Mouse (Mus musculus): ENCODE measurements around the gene Vac14.

Vac14 gene

DNA sequence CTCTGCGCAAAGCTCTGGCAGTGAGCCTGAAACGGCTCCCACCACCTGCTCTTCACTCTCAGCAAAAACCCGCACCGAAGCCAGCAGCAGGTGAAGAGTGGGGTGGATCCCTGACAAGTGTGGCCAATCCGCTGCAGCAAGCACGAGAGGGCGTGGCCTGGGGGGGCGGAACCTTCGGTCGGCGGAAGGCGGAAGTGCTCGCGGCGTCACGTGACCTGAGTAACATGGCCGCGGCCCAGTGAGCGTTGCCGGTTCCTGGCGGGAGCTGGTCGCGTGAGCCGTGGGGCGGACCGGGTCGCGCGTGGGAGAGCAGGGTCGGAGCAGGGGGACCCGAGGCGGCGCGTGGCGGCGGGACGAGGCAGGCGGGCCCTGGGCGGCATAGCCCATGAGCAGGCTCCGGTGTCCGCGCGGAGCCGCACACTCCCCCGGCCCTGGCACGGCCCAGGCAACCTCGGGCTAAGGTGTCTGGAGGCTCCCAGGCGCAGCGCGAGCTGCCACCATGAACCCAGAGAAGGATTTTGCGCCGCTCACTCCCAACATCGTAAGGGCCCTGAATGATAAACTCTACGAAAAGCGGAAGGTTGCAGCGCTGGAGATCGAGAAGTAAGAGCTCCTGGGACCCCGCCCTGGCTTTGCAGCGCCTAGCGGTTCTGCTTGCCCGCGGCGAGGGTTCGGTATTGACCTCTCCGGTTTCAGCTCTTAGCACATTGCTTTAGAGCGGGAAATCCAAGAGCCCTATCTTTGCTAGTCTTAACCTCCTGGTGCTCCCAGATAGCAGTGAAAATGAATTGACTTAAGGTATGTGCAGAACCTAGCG, at the start of gene Vac14:
Vac14 (plus strand) TSS at position 195 of the 817 bp plus-strand sequence.
- peak; percentile 99 for DNase-seq

DNA sequence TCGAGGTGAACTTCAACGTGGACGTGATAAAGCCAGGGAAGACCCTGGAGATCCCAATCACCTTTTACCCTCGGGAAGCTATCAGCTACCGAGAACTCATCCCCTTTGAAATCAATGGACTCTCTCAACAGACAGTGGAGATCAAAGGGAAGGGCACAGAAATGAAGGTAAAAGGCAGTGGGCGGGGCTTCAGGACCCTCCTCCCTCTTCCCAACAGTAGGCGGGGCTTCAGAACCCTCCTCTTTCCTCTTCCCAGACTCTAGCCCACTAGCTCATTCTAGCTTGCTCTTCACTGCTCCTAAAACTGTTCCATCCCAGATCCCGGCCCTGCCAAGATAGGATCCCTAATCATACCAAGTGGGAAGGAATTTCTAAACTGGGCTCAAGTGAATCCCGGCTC, 25.7 kb upstream of the Vac14 start:
- no peak for DNase-seq

GRCm38 (mm10) chr8:110594164-110594563, 24.2 kb upstream of the Vac14 start:
- no peak for DNase-seq

GRCm38 (mm10) chr8:110604556-110604955, 13.8 kb upstream of the Vac14 start:
- DNase-seq = peak; percentile 24

DNA sequence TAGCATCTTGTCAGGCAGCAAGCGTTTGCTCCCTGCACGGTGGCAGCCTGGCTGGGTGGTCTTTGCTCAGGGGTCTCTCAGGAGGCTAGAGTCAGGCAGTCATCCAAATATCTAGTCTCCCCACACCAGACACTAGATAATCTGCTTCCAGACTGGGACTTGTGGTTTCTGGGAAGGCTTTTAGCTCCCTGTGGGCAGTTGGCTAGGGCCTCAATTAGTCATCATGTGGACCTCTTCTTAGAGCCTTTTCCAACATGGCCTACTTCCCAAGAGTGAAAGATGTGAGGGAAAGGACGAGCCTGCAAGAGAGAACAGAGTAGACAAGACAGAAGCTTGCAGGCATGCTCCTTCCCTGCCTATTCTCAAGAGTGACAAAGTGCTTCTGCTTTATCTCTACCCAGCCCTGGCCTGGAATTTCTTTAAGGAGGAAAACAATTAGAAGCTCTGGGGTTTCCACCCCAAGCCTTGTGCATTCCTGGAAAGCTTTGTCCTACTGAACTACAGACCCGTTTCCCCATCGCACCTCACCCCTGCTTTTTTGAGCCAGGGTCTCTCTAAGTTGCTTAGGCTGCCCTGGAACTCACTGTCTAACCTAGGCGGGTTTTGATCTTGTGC, 12.9 kb upstream of the Vac14 start:
- no peak for DNase-seq

GRCm38 (mm10) chr8:110615730-110616129, 2.7 kb upstream of the Vac14 start:
- no peak for DNase-seq

DNA sequence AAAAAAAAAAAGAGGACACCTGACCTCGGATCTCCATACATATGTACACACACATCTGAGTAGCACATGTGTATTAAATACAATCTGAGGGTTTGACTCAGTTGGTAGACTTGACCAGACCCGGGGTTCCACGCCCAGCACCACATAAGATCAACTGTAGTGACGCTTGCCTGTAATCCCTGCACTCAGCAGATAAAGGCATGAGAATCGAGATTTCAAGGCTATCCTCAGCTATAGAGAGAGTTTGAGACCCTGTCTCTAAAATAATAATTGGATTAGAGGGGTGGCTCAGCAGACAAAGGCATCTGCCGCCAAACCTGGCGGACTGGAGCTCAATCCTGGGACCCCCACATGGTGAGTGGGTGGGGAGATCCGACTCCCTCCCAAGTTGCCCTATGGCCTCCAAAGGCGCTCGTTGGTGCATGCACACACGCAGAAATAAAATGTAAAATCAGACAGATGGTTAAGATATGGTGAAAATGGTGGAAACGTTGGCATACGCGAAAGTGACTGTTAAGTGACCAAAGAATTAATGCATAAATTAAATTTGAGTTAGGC, 505 bp upstream of the Vac14 start:
- no peak for DNase-seq

DNA sequence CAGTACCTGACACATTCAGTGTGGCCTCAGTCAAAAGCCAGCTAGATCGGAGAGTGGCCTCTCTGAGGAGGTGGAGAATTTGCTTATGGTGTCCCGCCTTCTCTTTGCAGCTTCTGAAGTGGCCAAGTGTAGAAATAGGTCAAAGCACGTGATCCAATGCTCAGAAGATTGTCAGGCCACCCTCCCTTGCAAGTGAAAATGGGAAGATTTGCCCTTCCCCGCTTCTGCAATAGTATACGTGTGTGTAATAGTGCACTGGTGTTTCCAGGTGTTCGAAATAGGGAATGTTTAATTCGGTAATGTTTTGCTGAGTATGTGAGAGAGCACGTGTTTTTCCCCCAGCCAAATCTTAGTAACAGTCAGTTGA, 806 bp downstream of the Vac14 start:
- DNase-seq = no peak

GRCm38 (mm10) chr8:110619919-110620318, 1.5 kb downstream of the Vac14 start:
- DNase-seq = no peak

DNA sequence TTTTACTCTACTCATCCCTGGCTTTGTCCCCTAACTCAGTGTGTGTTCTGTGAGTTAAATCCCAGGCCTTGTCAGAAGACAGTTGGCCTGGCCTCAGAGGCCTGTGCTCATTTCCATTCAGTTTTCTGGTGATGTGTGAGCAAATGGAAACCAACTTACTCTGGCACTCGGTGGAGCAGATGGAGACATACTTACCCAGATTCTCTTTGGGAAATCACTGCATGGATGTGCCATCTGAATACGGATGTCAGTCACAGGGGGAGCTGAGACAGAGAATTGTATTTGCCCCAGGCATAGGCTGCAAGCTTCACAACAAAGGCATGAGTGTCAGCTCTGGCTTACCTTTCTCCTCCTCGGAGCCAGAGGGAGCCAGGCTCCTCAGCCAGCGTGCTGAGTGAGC, 8.0 kb downstream of the Vac14 start:
- DNase-seq = no peak

GRCm38 (mm10) chr8:110629245-110630063, 11.1 kb downstream of the Vac14 start:
- DNase-seq = peak; percentile 61

GRCm38 (mm10) chr8:110630079-110630478, 11.7 kb downstream of the Vac14 start:
- no peak for DNase-seq

DNA sequence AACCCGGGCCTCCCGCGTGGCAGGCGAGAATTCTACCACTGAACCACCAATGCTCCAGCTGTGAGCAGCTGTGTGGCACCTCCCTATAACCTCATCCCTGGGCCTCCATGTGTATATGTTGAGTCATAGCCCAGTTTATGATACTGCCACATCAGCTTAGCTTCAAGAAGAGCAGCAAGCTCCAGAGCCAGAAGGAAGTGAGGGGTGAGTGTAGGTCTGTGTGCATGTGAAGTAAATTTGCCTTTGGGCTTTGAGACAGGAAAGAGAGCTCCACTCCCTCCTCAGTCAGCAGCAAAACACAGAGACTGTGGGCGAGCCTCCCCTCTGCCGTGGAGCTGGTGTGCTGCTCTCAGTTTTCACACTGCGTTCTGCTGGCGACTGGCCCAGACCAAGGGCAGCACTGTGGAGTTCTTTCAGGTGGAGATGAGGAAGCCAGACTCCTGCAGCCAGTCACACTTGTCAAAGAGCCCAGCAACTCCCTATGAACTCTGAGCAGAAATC, 12.2 kb downstream of the Vac14 start:
- peak; percentile 38 for DNase-seq

GRCm38 (mm10) chr8:110631201-110631600, 12.8 kb downstream of the Vac14 start:
- no peak for DNase-seq

- DNase-seq = no peak
Observed at GRCm38 (mm10) chr8:110633814-110634213, 15.4 kb downstream of the Vac14 start.

DNA sequence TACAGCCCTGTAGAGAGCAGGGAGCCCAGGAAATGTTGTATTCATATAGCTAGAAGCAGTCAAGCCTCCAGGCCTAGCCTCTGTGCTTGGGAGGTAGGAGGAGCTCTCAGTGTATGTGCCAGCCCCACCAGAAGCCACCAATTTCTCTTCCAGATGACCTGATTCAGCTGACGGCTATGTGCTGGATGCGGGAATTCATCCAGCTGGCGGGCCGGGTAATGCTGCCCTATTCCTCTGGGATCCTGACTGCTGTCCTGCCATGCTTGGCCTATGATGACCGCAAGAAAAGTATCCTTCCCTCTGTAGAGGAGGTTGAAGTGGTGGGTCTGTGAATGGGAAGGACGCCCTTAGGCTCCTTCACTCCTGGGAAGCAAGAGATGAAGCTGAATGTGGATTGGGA, 17.8 kb downstream of the Vac14 start:
- no peak for DNase-seq

DNA sequence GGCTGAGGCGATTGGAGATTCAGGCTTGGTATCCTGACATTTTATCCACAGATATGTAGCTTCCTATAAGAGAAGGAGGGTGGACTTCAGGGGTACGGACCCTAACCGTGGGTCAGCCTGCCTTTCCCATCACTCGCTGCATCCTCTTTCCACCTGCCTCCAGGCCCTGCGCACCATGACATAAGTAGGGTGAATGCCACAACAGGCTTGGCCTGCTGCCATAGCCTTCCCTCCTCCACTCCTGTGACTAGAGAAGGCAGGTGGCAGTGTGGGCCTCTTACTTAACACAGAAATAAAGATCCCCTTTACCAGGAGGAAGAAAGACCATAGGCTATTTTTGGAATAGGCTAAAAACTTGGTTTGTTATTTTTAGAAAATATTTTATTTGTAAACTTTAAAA, 23.9 kb downstream of the Vac14 start:
- no peak for DNase-seq

DNA sequence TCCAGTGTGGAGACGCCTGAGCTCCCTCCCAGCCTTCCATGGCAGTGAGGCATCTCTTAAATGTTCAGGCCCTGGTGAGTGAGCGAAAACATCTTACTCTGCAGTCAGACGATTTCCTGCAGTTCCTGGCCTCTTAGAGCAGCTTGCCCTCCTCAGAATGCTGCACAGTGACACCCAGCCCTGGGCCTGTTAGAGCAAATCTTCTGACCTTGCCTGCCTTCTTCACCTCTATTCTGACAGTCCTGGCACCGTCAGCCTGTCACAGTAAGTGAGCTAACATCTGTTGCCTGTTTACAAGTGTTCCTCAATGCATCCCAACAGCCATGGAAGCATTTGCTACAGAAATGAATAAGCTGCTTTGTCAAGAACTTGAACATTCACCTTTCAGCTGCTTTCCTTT, 24.8 kb downstream of the Vac14 start:
- no peak for DNase-seq

GRCm38 (mm10) chr8:110644422-110644821, 26.0 kb downstream of the Vac14 start:
- DNase-seq = no peak

- no peak for DNase-seq
Observed at GRCm38 (mm10) chr8:110644901-110645300, 26.5 kb downstream of the Vac14 start.

DNA sequence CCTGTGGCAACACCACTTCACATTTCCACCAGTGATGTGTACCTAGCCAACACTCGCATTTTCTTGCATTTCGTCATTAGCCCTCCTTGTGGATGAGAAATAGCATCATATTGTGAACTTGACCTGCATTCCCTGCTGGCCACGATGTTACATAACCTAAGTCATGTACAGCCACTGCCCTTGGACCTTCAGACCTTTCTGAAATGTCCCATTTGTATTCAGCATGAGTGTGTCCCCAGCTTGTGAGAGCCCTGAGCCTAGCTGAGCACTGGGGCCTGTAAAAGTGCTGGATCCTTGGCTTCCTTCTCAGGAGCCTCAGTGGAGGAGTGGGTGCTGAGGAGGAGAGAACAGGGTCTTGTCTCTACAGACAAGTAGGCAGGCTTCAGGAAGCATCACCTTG, 27.0 kb downstream of the Vac14 start:
- DNase-seq = peak; percentile 32

GRCm38 (mm10) chr8:110646064-110646463, 27.7 kb downstream of the Vac14 start:
- DNase-seq = peak; percentile 79

DNA sequence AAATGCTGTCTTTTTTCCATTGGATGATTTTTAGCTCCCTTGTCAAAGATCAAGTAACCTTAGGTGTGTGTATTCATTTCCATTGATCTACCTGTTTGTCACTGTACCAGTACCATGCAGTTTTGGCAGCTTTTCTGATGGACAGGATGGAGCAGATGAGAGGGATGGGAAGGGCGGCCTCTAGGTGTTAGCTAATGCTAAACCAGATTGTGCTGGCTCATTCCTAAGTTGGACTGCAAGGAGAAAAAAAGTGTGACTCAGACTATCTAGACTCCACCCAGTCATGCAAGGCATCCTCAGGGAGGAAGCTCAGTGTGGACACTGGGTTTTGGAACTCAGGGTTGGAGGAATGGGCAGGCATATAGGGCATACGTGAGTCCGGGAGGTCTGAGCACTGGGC, 30.2 kb downstream of the Vac14 start:
- DNase-seq = no peak
